In the genomic region with DNA sequence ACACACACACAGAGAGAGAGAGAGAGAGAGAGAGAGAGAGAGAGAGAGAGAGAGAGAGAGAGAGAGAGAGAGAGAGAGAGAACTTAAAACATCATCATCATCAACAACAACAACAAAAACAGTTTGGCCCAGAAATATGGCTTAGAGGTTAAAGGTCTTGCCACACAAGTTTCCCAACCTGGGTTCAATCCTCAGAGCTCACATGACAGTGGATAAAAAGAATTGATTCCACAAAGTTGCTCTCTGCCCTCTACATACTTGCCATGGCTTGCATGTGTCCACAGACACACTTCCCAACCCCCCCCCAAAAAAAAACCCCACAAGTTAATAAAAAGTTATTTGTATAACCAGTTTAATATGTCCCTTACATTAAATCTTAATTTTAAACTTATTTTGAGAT, we compare ENCODE assay signal across 31 mouse cellular contexts. TPM values are rescaled to one million over a fixed set of nuclear protein-coding genes. Genes with fewer than 3 reads are reported as not detected.
"Had no signal": no experiment of that assay in that cellular context is flagged by ENCODE, and none has a peak within 500 bp of the region (broad histone marks: within the 10 kb centered on the region; RNA-seq: fewer than 3 reads in every experiment).

No protein-coding gene starts in this region.

- H3K27ac ChIP-seq: embryonic facial prominence, embryonic 10.5 days; embryonic facial prominence, embryonic 12.5 days; embryonic facial prominence, embryonic 13.5 days; embryonic facial prominence, embryonic 15.5 days; forebrain, embryonic 10.5 days; forebrain, embryonic 12.5 days; forebrain, embryonic 13.5 days; forebrain, embryonic 15.5 days had no signal

- H3K9ac ChIP-seq: embryonic facial prominence, embryonic 12.5 days; embryonic facial prominence, embryonic 13.5 days; embryonic facial prominence, embryonic 15.5 days; forebrain, embryonic 12.5 days; forebrain, embryonic 13.5 days; forebrain, embryonic 15.5 days; forebrain, postnatal 0 days had no signal

- ATAC-seq: forebrain, embryonic 14.5 days; forebrain, embryonic 15.5 days; forebrain, embryonic 16.5 days; forebrain, postnatal 0 days had no signal

- H3K9me3 ChIP-seq: embryonic facial prominence, embryonic 10.5 days; embryonic facial prominence, embryonic 12.5 days; embryonic facial prominence, embryonic 13.5 days; embryonic facial prominence, embryonic 15.5 days; forebrain, embryonic 10.5 days; forebrain, embryonic 12.5 days; forebrain, embryonic 13.5 days; forebrain, embryonic 15.5 days had no signal

- H3K4me3 ChIP-seq: embryonic facial prominence, embryonic 10.5 days; embryonic facial prominence, embryonic 12.5 days; embryonic facial prominence, embryonic 13.5 days; embryonic facial prominence, embryonic 15.5 days; erythroblast, embryonic 14.5 days; forebrain, embryonic 10.5 days; forebrain, embryonic 12.5 days; forebrain, embryonic 13.5 days; forebrain, embryonic 15.5 days had no signal

- DNase-seq: cerebellum, adult 2 months; cerebellum, adult 8-10 months; cerebellum, adult 9-11 months; cerebellum, postnatal 10 days; cerebellum, postnatal 14 days; cerebellum, postnatal 25 days; cerebellum, postnatal 36 days; embryo, embryonic 11 days; forebrain, postnatal 0 days; gastrocnemius, adult 2 months; gastrocnemius, postnatal 10 days; gastrocnemius, postnatal 14 days; gastrocnemius, postnatal 36 days; heart, adult 18-20 months had no signal

- H3K4me2 ChIP-seq: embryonic facial prominence, embryonic 12.5 days; embryonic facial prominence, embryonic 13.5 days; embryonic facial prominence, embryonic 15.5 days; forebrain, embryonic 12.5 days; forebrain, embryonic 13.5 days; forebrain, embryonic 15.5 days had no signal

- H3K27me3 ChIP-seq: embryonic facial prominence, embryonic 12.5 days; embryonic facial prominence, embryonic 13.5 days; embryonic facial prominence, embryonic 15.5 days; forebrain, embryonic 12.5 days; forebrain, embryonic 13.5 days; forebrain, embryonic 15.5 days had no signal

- H3K4me1 ChIP-seq: embryonic facial prominence, embryonic 12.5 days; embryonic facial prominence, embryonic 13.5 days; embryonic facial prominence, embryonic 15.5 days; forebrain, embryonic 12.5 days; forebrain, embryonic 13.5 days; forebrain, embryonic 15.5 days had no signal

- H3K36me3 ChIP-seq: embryonic facial prominence, embryonic 10.5 days; embryonic facial prominence, embryonic 12.5 days; embryonic facial prominence, embryonic 13.5 days; embryonic facial prominence, embryonic 15.5 days; forebrain, embryonic 10.5 days; forebrain, embryonic 12.5 days; forebrain, embryonic 15.5 days had no signal

RNA-seq across cellular contexts. Expression of a gene that starts 48.2 kb away (rescaled TPM):
- total RNA-seq: forebrain, postnatal 0 days; gastrocnemius, adult 18-20 months; gastrocnemius, adult 2 months; gastrocnemius, adult 8-10 months; gastrocnemius, postnatal 10 days; gastrocnemius, postnatal 14 days; gastrocnemius, postnatal 25 days; gastrocnemius, postnatal 36 days; gastrocnemius, postnatal 4 days; heart, adult 18-20 months had no signal
- polyA plus RNA-seq: cerebellum, adult 2 months; cortical plate, adult 2 months; embryonic facial prominence, embryonic 10.5 days; embryonic facial prominence, embryonic 13.5 days; erythroblast, embryonic 14.5 days; forebrain, embryonic 10.5 days; forebrain, embryonic 12.5 days; forebrain, embryonic 13.5 days; forebrain, embryonic 14.5 days; forebrain, embryonic 15.5 days; forebrain, embryonic 16.5 days; forebrain, postnatal 0 days; frontal cortex, adult 2 months had no signal
